Mouse (Mus musculus) erythroblast, adult 5-6 weeks (primary cell): ENCODE results near the gene Ubqln1. TPM values are rescaled to one million over a fixed set of nuclear protein-coding genes. Genes with fewer than 3 reads are reported as not detected.

Source experiments
- total RNA-seq, 2 experiments: library from RNA; stranded (forward) in 1 of 2; stranded (reverse) in 1 of 2; fragments of 150-400 nt in 1 of 2; fragments of 200-764, 138-1000 nt in 1 of 2; gene quantifications; 2 replicates each; pipeline versions ENCODE4 v1.2.3 to v1.2.4; 2015 to 2017; ENCODE audit warnings: low replicate concordance in 2 of 2

The Ubqln1 gene
- total RNA-seq, 2 experiments from 2014 or later: 15.8 to 19.3 TPM

Other genes with a start within 250 kb of the Ubqln1 start
- 0.21 TPM in 1 of 2 replicates, not detected in the other for gene Klhl3, start 102.1 kb downstream of the Ubqln1 start, total RNA-seq (2015; ENCODE audit: low replicate concordance)
- 0.14 TPM in 1 of 2 replicates, not detected in the other for gene Klhl3, start 102.1 kb downstream of the Ubqln1 start, total RNA-seq (2017; ENCODE audit: low replicate concordance)
- gene Hnrnpa0, start 87.1 kb downstream of the Ubqln1 start, total RNA-seq (2015; ENCODE audit: low replicate concordance): 29.6 and 35.1 TPM in 2 replicates
- gene Hnrnpa0, start 87.1 kb downstream of the Ubqln1 start, total RNA-seq (2017; ENCODE audit: low replicate concordance): 12.9 and 24.4 TPM in 2 replicates
- 9.2 and 15.0 TPM in 2 replicates for gene Idnk, start 58.0 kb downstream of the Ubqln1 start, total RNA-seq (2015; ENCODE audit: low replicate concordance)
- gene Idnk, start 58.0 kb downstream of the Ubqln1 start, total RNA-seq (2017; ENCODE audit: low replicate concordance): 4.7 and 14.4 TPM in 2 replicates
- 1.3 and 6.1 TPM in 2 replicates for gene Gkap1, start 60.0 kb upstream of the Ubqln1 start, total RNA-seq (2015; ENCODE audit: low replicate concordance)
- gene Gkap1, start 60.0 kb upstream of the Ubqln1 start, total RNA-seq (2017; ENCODE audit: low replicate concordance): 4.5 and 5.6 TPM in 2 replicates
- not detected in 2 replicates for gene Kif27, start 143.5 kb upstream of the Ubqln1 start, total RNA-seq (2015; ENCODE audit: low replicate concordance)
- gene Kif27, start 143.5 kb upstream of the Ubqln1 start, total RNA-seq (2017; ENCODE audit: low replicate concordance): not detected in 2 replicates
- 4.8 and 6.7 TPM in 2 replicates for gene 2210016F16Rik, start 169.6 kb upstream of the Ubqln1 start, total RNA-seq (2015; ENCODE audit: low replicate concordance)
- 2.2 and 3.1 TPM in 2 replicates for gene 2210016F16Rik, start 169.6 kb upstream of the Ubqln1 start, total RNA-seq (2017; ENCODE audit: low replicate concordance)
- 12.7 and 15.8 TPM in 2 replicates for gene Rmi1, start 186.6 kb upstream of the Ubqln1 start, total RNA-seq (2015; ENCODE audit: low replicate concordance)
- 10.2 and 10.5 TPM in 2 replicates for gene Rmi1, start 186.6 kb upstream of the Ubqln1 start, total RNA-seq (2017; ENCODE audit: low replicate concordance)
- 213 and 264 TPM in 2 replicates for gene Hnrnpk, start 187.7 kb upstream of the Ubqln1 start, total RNA-seq (2015; ENCODE audit: low replicate concordance)
- gene Hnrnpk, start 187.7 kb upstream of the Ubqln1 start, total RNA-seq (2017; ENCODE audit: low replicate concordance): 500 and 598 TPM in 2 replicates